Mouse (Mus musculus) heart, embryonic 14.5 days (tissue): ENCODE data around the gene Gm13691. TPM values are rescaled to one million over a fixed set of nuclear protein-coding genes. Genes with fewer than 3 reads are reported as not detected.

Source experiments
- ATAC-seq: fragments of 200-750 bp; cut with Nextera tagmentation; 2 replicates; pipeline ENCODE4 v1.8.0; 2017; ENCODE audit warnings: low read depth, moderate TSS enrichment; ENCODE audit not compliant: insufficient number of reproducible peaks, insufficient read depth, low FRiP score
- H3K27ac ChIP-seq, 2 experiments: fragments of 200-500 bp in 1 of 2; fragments of 300-500 bp in 1 of 2; sonication (generic) in 1 of 2; replicated peaks in 1 of 2; 2 replicates each; pipeline ENCODE4 v1.5.1; 2012 to 2014; ENCODE audit warnings: low read depth in 2 of 2, low read length in 2 of 2, control low read depth in 1 of 2, mild to moderate bottlenecking in 1 of 2, mixed read lengths in 1 of 2; ENCODE audit not compliant: control insufficient read depth in 1 of 2, insufficient read depth in 1 of 2
- H3K27me3 ChIP-seq: fragments of 300-500 bp; sonication (generic); 2 replicates; pipeline ENCODE4 v1.6.1; 2014; ENCODE audit warnings: mild to moderate bottlenecking, low read length, control low read depth; ENCODE audit not compliant: control insufficient read depth, insufficient read depth
- H3K36me3 ChIP-seq: fragments of 300-500 bp; sonication (generic); 2 replicates; pipeline ENCODE4 v1.6.1; 2014; ENCODE audit warnings: mild to moderate bottlenecking, control low read depth, low read length, mixed read lengths; ENCODE audit not compliant: control insufficient read depth, insufficient read depth
- H3K4me1 ChIP-seq, 2 experiments: fragments of 200-500 bp in 1 of 2; fragments of 300-500 bp in 1 of 2; sonication (generic) in 1 of 2; 2 replicates each; pipeline ENCODE4 v1.6.1; 2012 to 2014; ENCODE audit warnings: low read length in 2 of 2, control low read depth in 1 of 2, mixed read lengths in 1 of 2; ENCODE audit not compliant: control insufficient read depth in 2 of 2, insufficient read depth in 2 of 2
- H3K4me2 ChIP-seq: fragments of 300-500 bp; sonication (generic); 2 replicates; pipeline ENCODE4 v1.6.1; 2014; ENCODE audit warnings: mild to moderate bottlenecking, low read length
- H3K4me3 ChIP-seq, 2 experiments: fragments of 200-500 bp in 1 of 2; fragments of 300-500 bp in 1 of 2; sonication (generic) in 1 of 2; 2 replicates each; pipeline ENCODE4 v1.5.1; 2012 to 2014; ENCODE audit warnings: low read length in 2 of 2, mild to moderate bottlenecking in 2 of 2, control low read depth in 1 of 2, low read depth in 1 of 2, moderate library complexity in 1 of 2; ENCODE audit not compliant: control insufficient read depth in 1 of 2, insufficient read depth in 1 of 2
- H3K9ac ChIP-seq: fragments of 300-500 bp; sonication (generic); 2 replicates; pipeline ENCODE4 v1.6.1; 2014; ENCODE audit warnings: mild to moderate bottlenecking, low read length
- H3K9me3 ChIP-seq: fragments of 300-500 bp; sonication (generic); 2 replicates; pipeline ENCODE4 v1.6.1; 2016; ENCODE audit warnings: low read length, control low read depth; ENCODE audit not compliant: control insufficient read depth
- WGBS: fragments of 180-500 bp; shearing (Covaris S2); extraction: QIAGEN DNeasy Blood & Tissue Kit; methylation state at CpG from one replicate; pipeline ENCODE4 v1.1.7; 2014; 5-methylcytosine and 5-hydroxymethylcytosine counted together
- polyA plus RNA-seq: library from polyadenylated mRNA; unstranded; fragments of >200 nt; fragmentation: Nextera tagmentation; extraction: Ambion mirVana; gene quantifications from 2 replicates; pipeline ENCODE4 v1.2.1, GENCODE M21; 2014

The Gm13691 gene
- polyA plus RNA-seq, 1 experiment from 2014 or later = not detected

GRCm38 (mm10) chr2:84018330-84018729, 28.0 kb downstream of the Gm13691 start:
- peak overlapping the region; percentile 34 for H3K4me2 ChIP-seq
- no peak overlapping the region for H3K9ac ChIP-seq
- H3K4me3 ChIP-seq = no peak overlapping the region
- no peaks in the 10 kb centered on the region for H3K27me3 ChIP-seq
- WGBS = 8% methylated on average over 3 of the region's 3 CpGs
- no peak; the same call in 1 of the 2 replicates for ATAC-seq
- peaks cover 4 to 13% of the 10 kb centered on the region in 2 experiments; a peak in 3 of 4 replicates for H3K4me1 ChIP-seq
- H3K27ac ChIP-seq = peak overlapping the region in 1 of 2 experiments; percentile 33; a peak in 1 of 4 replicates
- no peaks in the 10 kb centered on the region for H3K36me3 ChIP-seq
- no peaks in the 10 kb centered on the region for H3K9me3 ChIP-seq

GRCm38 (mm10) chr2:84019519-84020305, 29.4 kb downstream of the Gm13691 start:
- no peaks in the 10 kb centered on the region for H3K27me3 ChIP-seq
- no peak overlapping the region for H3K4me2 ChIP-seq
- no peak overlapping the region for H3K4me3 ChIP-seq
- no peak overlapping the region for H3K9ac ChIP-seq
- no peak overlapping the region for H3K27ac ChIP-seq
- peaks cover 4 to 13% of the 10 kb centered on the region in 2 experiments; a peak in 3 of 4 replicates for H3K4me1 ChIP-seq
- no peak for ATAC-seq
- WGBS = 65% methylated on average over 8 of the region's 8 CpGs
- no peaks in the 10 kb centered on the region for H3K9me3 ChIP-seq
- no peaks in the 10 kb centered on the region for H3K36me3 ChIP-seq

GRCm38 (mm10) chr2:84021930-84022329, 31.6 kb downstream of the Gm13691 start:
- Histone ChIP-seq H3K27ac (no peak overlapping the region), H3K4me2 (no peak overlapping the region), H3K4me3 (no peak overlapping the region), H3K9ac (no peak overlapping the region), H3K4me1 (peaks cover 4 to 13% of the 10 kb centered on the region in 2 experiments; a peak in 3 of 4 replicates), H3K36me3 (no peaks in the 10 kb centered on the region), H3K9me3 (no peaks in the 10 kb centered on the region), H3K27me3 (no peaks in the 10 kb centered on the region)
- 60% methylated on average over 2 of the region's 2 CpGs for WGBS
- ATAC-seq = no peak

DNA sequence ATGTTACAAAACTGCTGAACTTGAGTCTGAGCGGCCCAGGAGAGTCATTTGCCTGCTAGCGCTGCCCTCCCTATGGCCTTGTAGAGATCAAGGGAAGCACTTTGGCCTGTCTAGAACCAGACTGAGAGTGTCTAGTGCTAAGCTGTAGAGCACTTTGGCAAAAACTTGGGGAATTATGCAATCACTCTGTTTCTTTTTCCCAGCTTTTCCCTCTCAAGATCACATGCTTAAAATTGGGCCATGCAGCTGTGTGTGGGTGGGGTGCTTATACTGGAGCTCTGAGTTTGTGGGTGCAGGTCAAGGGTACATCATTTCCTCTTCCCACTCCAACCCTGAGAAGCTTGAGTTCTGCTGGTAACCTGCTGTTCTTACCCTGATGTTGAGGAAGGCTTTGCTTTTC, 32.6 kb downstream of the Gm13691 start:
- H3K4me1 ChIP-seq = peaks cover 4 to 12% of the 10 kb centered on the region in 2 experiments; a peak in 3 of 4 replicates
- no peaks in the 10 kb centered on the region for H3K36me3 ChIP-seq
- H3K4me2 ChIP-seq = no peak overlapping the region
- H3K27ac ChIP-seq = no peak overlapping the region
- no peak overlapping the region for H3K4me3 ChIP-seq
- H3K27me3 ChIP-seq = no peaks in the 10 kb centered on the region
- no peak overlapping the region for H3K9ac ChIP-seq
- ATAC-seq = no peak
- WGBS = 92% methylated on average over 2 of the region's 2 CpGs
- H3K9me3 ChIP-seq = no peaks in the 10 kb centered on the region

GRCm38 (mm10) chr2:84023319-84023718, 33.0 kb downstream of the Gm13691 start:
- H3K9ac ChIP-seq = no peak overlapping the region
- WGBS = 89% methylated on average over 2 of the region's 2 CpGs
- no peaks in the 10 kb centered on the region for H3K27me3 ChIP-seq
- H3K9me3 ChIP-seq = no peaks in the 10 kb centered on the region
- H3K4me1 ChIP-seq = peaks cover 4 to 8% of the 10 kb centered on the region in 2 experiments; a peak in 3 of 4 replicates
- no peak overlapping the region for H3K4me2 ChIP-seq
- no peak overlapping the region for H3K27ac ChIP-seq
- H3K4me3 ChIP-seq = no peak overlapping the region
- no peak for ATAC-seq
- no peaks in the 10 kb centered on the region for H3K36me3 ChIP-seq

- WGBS = 67% methylated on average over 4 of the region's 4 CpGs
- Histone ChIP-seq H3K27me3 (no peaks in the 10 kb centered on the region), H3K9ac (no peak overlapping the region), H3K4me3 (no peak overlapping the region), H3K9me3 (no peaks in the 10 kb centered on the region), H3K4me2 (no peak overlapping the region), H3K36me3 (no peaks in the 10 kb centered on the region), H3K4me1 (no peaks in the 10 kb centered on the region), H3K27ac (no peak overlapping the region)
- no peak for ATAC-seq
These were observed 34.9 kb downstream of the Gm13691 start for GRCm38 (mm10) chr2:84025217-84025616.

- Histone ChIP-seq H3K4me3 (no peak overlapping the region), H3K27ac (no peak overlapping the region), H3K9ac (no peak overlapping the region), H3K4me1 (no peaks in the 10 kb centered on the region), H3K9me3 (no peaks in the 10 kb centered on the region), H3K4me2 (no peak overlapping the region), H3K27me3 (no peaks in the 10 kb centered on the region), H3K36me3 (no peaks in the 10 kb centered on the region)
- ATAC-seq = no peak
- 90% methylated on average over 2 of the region's 2 CpGs for WGBS
These were observed 42.2 kb downstream of the Gm13691 start for GRCm38 (mm10) chr2:84032505-84032904.
